Mouse (Mus musculus): Measurements from ENCODE around the gene Slc17a4. TPM values are rescaled to one million over a fixed set of nuclear protein-coding genes. Genes with fewer than 3 reads are reported as not detected.

Gene Slc17a4
- total RNA-seq, 2 experiments from 2014 or later, result not detected

GRCm38 (mm10) chr13:23892592-23893268 is 22.1 kb downstream of the Slc17a4 start:
- DNase-seq, result no peak

GRCm38 (mm10) chr13:23889011-23889605 is 25.7 kb downstream of the Slc17a4 start:
- no peak for DNase-seq

- DNase-seq, result no peak
Observed at GRCm38 (mm10) chr13:23887026-23887725, 27.6 kb downstream of the Slc17a4 start.

- no peak for DNase-seq
Observed at GRCm38 (mm10) chr13:23885540-23885939, 29.3 kb downstream of the Slc17a4 start.

GRCm38 (mm10) chr13:23879636-23880035 is 35.2 kb downstream of the Slc17a4 start:
- no peak for DNase-seq

GRCm38 (mm10) chr13:23879106-23879505 is 35.7 kb downstream of the Slc17a4 start:
- no peak for DNase-seq

- no peak for DNase-seq
Observed at GRCm38 (mm10) chr13:23873141-23873540, 41.7 kb downstream of the Slc17a4 start.

- no peak for DNase-seq
Observed at GRCm38 (mm10) chr13:23869996-23870395, 44.8 kb downstream of the Slc17a4 start.

GRCm38 (mm10) chr13:23868790-23869533 is 45.8 kb downstream of the Slc17a4 start:
- no peak for DNase-seq

GRCm38 (mm10) chr13:23867405-23867804 is 47.4 kb downstream of the Slc17a4 start, which contains the start of gene Slc17a1:
Gene Slc17a1 (plus strand): TSS chr13:23867750.
- no peak for DNase-seq

- DNase-seq, result no peak
Observed at GRCm38 (mm10) chr13:23867000-23867399, 47.8 kb downstream of the Slc17a4 start.

GRCm38 (mm10) chr13:23866086-23866710 is 48.6 kb downstream of the Slc17a4 start:
- DNase-seq, result no peak

GRCm38 (mm10) chr13:23864711-23865110 is 50.1 kb downstream of the Slc17a4 start:
- no peak for DNase-seq

GRCm38 (mm10) chr13:23861815-23862214 is 53.0 kb downstream of the Slc17a4 start:
- no peak for DNase-seq

GRCm38 (mm10) chr13:23856401-23856800 is 58.4 kb downstream of the Slc17a4 start:
- DNase-seq, result no peak

- no peak for DNase-seq
Observed at GRCm38 (mm10) chr13:23849299-23849698, 65.5 kb downstream of the Slc17a4 start.

Small RNA genes within 50 kb of the gene (microRNA-seq; reads per million reads assigned to microRNA genes)
- 0 reads per million in 2 experiments for gene Gm44344

Other genes starting within 250 kb of the Slc17a4 start
- gene Hist1h2ac, start 231.1 kb downstream of the Slc17a4 start, total RNA-seq (2021), result 1 to 10 TPM; 2.7 to 3.5 TPM
- gene Hist1h2bc, start 230.8 kb downstream of the Slc17a4 start, total RNA-seq (2021), result 10 to 100 TPM; 50.8 to 57.7 TPM
- not detected for gene Hist1h1t, start 219.2 kb downstream of the Slc17a4 start, total RNA-seq (2021)
- gene Hist1h4c, start 216.6 kb downstream of the Slc17a4 start, total RNA-seq (2021), result 10 to 100 TPM; 95.4 to 98.7 TPM
- gene Hfe, start 204.2 kb downstream of the Slc17a4 start, total RNA-seq (2021), result 1 to 10 TPM; 1.7 to 3.0 TPM
- 10 to 100 TPM; 52.8 to 55.3 TPM for gene Hist1h1c, start 176.2 kb downstream of the Slc17a4 start, total RNA-seq (2021)
- 1 to 10 TPM; 2.5 to 5.2 TPM for gene Hist1h3c, start 169.4 kb downstream of the Slc17a4 start, total RNA-seq (2021)
- 10 to 100 TPM; 23.0 to 24.2 TPM for gene Hist1h2bb, start 168.3 kb downstream of the Slc17a4 start, total RNA-seq (2021)
- gene Hist1h2ab, start 163.9 kb downstream of the Slc17a4 start, total RNA-seq (2021), result 10 to 100 TPM; 29.8 to 37.0 TPM
- gene Hist1h3b, start 162.7 kb downstream of the Slc17a4 start, total RNA-seq (2021), result 10 to 100 TPM; 15.0 to 21.4 TPM
- 10 to 100 TPM; 83.9 to 89.6 TPM for gene Hist1h4b, start 158.0 kb downstream of the Slc17a4 start, total RNA-seq (2021)
- 10 to 100 TPM; 35.4 to 47.1 TPM for gene Hist1h4a, start 153.8 kb downstream of the Slc17a4 start, total RNA-seq (2021)
- 10 to 100 TPM; 37.3 to 46.3 TPM for gene Hist1h3a, start 152.6 kb downstream of the Slc17a4 start, total RNA-seq (2021)
- gene Hist1h1a, start 151.3 kb downstream of the Slc17a4 start, total RNA-seq (2021), result 10 to 100 TPM; 17.0 to 19.5 TPM
- under 1 TPM in 1 of 2 experiments, not detected in 1; 0.18 TPM for gene Trim38, start 145.1 kb downstream of the Slc17a4 start, total RNA-seq (2021)
- under 1 TPM in 1 of 2 experiments, not detected in 1; 0.23 TPM for gene Slc17a2, start 108.0 kb downstream of the Slc17a4 start, total RNA-seq (2021)
- not detected for gene Slc17a3, start 75.6 kb downstream of the Slc17a4 start, total RNA-seq (2021)
- not detected for gene Slc17a1, start 47.3 kb downstream of the Slc17a4 start, total RNA-seq (2021)
- gene Hist1h2ba, start 19.1 kb upstream of the Slc17a4 start, total RNA-seq (2021), result not detected
- not detected for gene Hist1h2aa, start 19.5 kb upstream of the Slc17a4 start, total RNA-seq (2021)
- gene Scgn, start 76.2 kb upstream of the Slc17a4 start, total RNA-seq (2021), result 1 to 10 TPM in 1 of 2 experiments, under 1 TPM in 1; 0.99 to 1.2 TPM

Measured in layer of hippocampus, postnatal 36 days (tissue).